Mouse (Mus musculus) embryonic fibroblast, embryonic 13.5 days (primary cell): Measurements from ENCODE around the gene Lkaaear1.

Experiments used
- CTCF ChIP-seq: IDR thresholded peaks from 2 replicates; pipeline ENCODE4 v1.5.1; 2011; ENCODE audit warnings: mild to moderate bottlenecking, control low read depth, low read length, moderate library complexity, borderline replicate concordance; ENCODE audit not compliant: insufficient read depth
- POLR2A ChIP-seq: IDR thresholded peaks from 2 replicates; pipeline ENCODE4 v1.6.1; 2011; ENCODE audit warnings: low read depth, mild to moderate bottlenecking, control low read depth, low read length, moderate library complexity

DNA sequence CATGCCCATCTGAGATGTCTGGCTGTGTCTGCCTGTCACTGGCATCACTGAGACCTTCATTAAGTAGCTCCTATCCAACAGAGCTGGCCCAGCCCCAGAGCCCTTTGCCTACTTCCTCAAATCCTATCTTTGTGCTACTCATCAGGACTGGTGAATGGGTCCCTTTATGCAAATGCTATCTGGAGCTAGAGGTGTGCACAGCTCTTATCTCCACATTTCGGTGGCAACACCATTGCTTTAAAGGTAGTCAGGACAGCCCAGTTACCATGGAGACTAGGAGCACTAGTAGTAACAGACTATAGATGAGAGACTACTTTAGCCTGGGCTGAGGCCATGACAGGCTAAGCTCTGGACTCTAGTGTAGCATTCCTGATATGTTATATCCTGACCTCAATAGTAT is 13.5 kb downstream of the Lkaaear1 start:
- TF ChIP-seq CTCF (no peak), POLR2A (no peak)
